Mouse (Mus musculus) olfactory bulb, adult 2 months (tissue): ENCODE results near the gene Gm6205. TPM values are rescaled to one million over a fixed set of nuclear protein-coding genes. Genes with fewer than 3 reads are reported as not detected.
"Not testable (repeated sequence)": the region's sequence is repeated elsewhere in the genome, so short reads cannot be mapped to it uniquely, and the experiment has no call there.

Experiments used
- H3K27ac ChIP-seq: fragments of 200-500 bp; 2 replicates; pipeline ENCODE4 v1.5.1; 2012; ENCODE audit warnings: low read depth, low read length; ENCODE audit not compliant: insufficient read depth
- H3K4me1 ChIP-seq: fragments of 200-500 bp; 2 replicates; pipeline ENCODE4 v1.6.1; 2012; ENCODE audit warnings: low read length; ENCODE audit not compliant: control insufficient read depth, insufficient read depth
- H3K4me3 ChIP-seq: fragments of 200-500 bp; 2 replicates; pipeline ENCODE4 v1.5.1; 2012; ENCODE audit warnings: mild to moderate bottlenecking, low read depth, low read length, moderate library complexity; ENCODE audit not compliant: insufficient read depth
- WGBS: fragments of 180-500 bp; shearing (Covaris S2); methylation state at CpG from one replicate; pipeline ENCODE4 v1.1.7; 2018; 5-methylcytosine and 5-hydroxymethylcytosine counted together
- polyA plus RNA-seq: library from polyadenylated mRNA; stranded (reverse); fragments of >200 nt; gene quantifications from 2 replicates; pipeline ENCODE4 v1.2.4, GENCODE M21; 2012; ENCODE audit warnings: low replicate concordance; ENCODE audit not compliant: missing spikeins, insufficient read depth, insufficient read length

The Gm6205 gene
- not detected in 2 replicates for polyA plus RNA-seq

DNA sequence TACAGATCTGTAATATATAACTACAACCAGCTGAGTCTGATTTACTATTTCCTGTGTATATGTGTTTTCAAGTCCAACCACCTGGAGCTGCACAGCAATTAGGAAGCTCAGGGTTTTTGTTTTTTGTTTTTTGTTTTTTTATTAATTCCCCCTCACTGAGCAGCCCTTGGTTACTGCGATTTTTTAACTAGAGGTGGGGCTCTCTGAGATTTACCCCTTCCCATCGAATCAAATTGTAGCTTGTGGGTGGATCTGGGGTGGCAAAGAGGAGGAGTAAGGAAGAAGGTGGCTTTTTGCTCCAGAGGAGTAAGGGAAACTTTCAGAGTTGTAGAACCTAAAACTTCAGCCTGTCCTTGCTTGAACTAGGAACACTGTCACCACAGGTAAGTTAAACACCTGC, at the start of gene Gm6205:
Gm6205 (plus strand) TSS at position 301 of the 400 bp plus-strand sequence.
- not testable (repeated sequence) for H3K4me3 ChIP-seq, H3K27ac ChIP-seq, H3K4me1 ChIP-seq
- WGBS, result no CpG with 5 or more reads among the region's 2 CpGs

- not testable (repeated sequence) for H3K4me1 ChIP-seq, H3K4me3 ChIP-seq, H3K27ac ChIP-seq
- WGBS, result no CpG with 5 or more reads among the region's 1 CpGs
These were observed 31.9 kb upstream of the Gm6205 start, which contains the start of gene Gm3147 for GRCm38 (mm10) chr5:94616242-94616641. TSS of gene Gm3147 (minus strand) at chr5:94616342.

GRCm38 (mm10) chr5:94623679-94624078, 24.5 kb upstream of the Gm6205 start, which contains the start of gene Gm6509:
TSS of gene Gm6509 (plus strand) at chr5:94623979.
- not testable (repeated sequence) for H3K4me3 ChIP-seq, H3K27ac ChIP-seq, H3K4me1 ChIP-seq
- 100% methylated on average over 1 of the region's 2 CpGs for WGBS

Other genes with a start within 250 kb of the Gm6205 start
- not detected in 2 replicates for gene Gm7682, start 202.6 kb upstream of the Gm6205 start, polyA plus RNA-seq
- not detected in 2 replicates for gene Gm3139, start 122.1 kb upstream of the Gm6205 start, polyA plus RNA-seq
- gene Gm3147, start 32.0 kb upstream of the Gm6205 start, polyA plus RNA-seq, result not detected in 2 replicates
- not detected in 2 replicates for gene Gm6509, start 24.4 kb upstream of the Gm6205 start, polyA plus RNA-seq
- not detected in 2 replicates for gene Gm3183, start 217.1 kb downstream of the Gm6205 start, polyA plus RNA-seq